Comparison of ENCODE assay signal across 8 mouse cellular contexts in the genomic region with DNA sequence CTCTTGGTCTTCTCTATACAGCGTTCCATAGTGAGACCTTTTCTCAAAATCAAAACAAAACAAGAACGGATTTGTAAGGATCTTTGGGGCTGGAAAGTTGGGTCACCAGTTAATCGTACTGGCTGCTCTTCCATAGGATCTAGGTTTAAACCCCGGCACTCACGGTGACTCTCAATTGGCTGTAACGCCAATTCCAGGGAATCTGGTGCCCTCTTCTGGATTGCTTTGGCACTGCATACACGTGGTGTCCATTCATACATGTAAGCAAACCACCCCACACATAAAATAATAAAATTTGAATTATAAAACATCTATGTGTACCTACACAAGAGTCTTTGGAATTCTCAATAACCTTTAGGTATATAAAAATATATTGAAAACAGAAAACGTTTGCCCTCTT.
DNase-seq lines count a peak whose midpoint lies in the region; ATAC-seq and TF ChIP-seq lines count a peak whose summit lies in the region.

No protein-coding gene starts in this region.

- intact Hi-C loops in heart, adult 2 months (cut with DNase I): loop anchor here (1.0 kb wide), 2 partner anchors 111 to 201 kb away; no protein-coding TSS in a partner anchor
- intact Hi-C loops in left cerebral cortex, postnatal 4 days (cut with DNase I): loop anchor here (10.0 kb wide), 1 partner anchor 197 kb away; no protein-coding TSS in a partner anchor

- no peak overlapping the region for H3K4me2 ChIP-seq in midbrain, postnatal 0 days (ENCODE audit: low read depth, low read length, poor library complexity, severe bottlenecking)

- TF ChIP-seq POLR2A in heart, adult 2 months (IDR thresholded peaks at IDR 0.05; ENCODE audit: insufficient read depth, low read depth, low read length): no peak

- DNase-seq in heart, adult 2 months: peak in 1 of 2 experiments; percentile 66
- DNase-seq in heart, adult 9 months (ENCODE audit: low spot score in 2 of 2): no peak
- DNase-seq in A20 (ENCODE audit: low read depth, low spot score) (peak; percentile 78), R1 (ENCODE audit: low read depth, low spot score) (peak; percentile 88)
- DNase-seq in midbrain, postnatal 0 days (ENCODE audit: low spot score): no peak
- DNase-seq in left cerebral cortex, postnatal 4 days: no peak
- no peak for DNase-seq in ovary, postnatal 36 days (ENCODE audit: low spot score)

- no peak overlapping the region for H3K9ac ChIP-seq in heart, adult 2 months (ENCODE audit: low read depth, low read length)
- no peak overlapping the region for H3K9ac ChIP-seq in midbrain, postnatal 0 days (replicated peaks; ENCODE audit: low read length, poor library complexity, severe bottlenecking)

- TF ChIP-seq EP300 in heart, adult 2 months (IDR thresholded peaks at IDR 0.05; ENCODE audit: insufficient read depth, low read depth, low read length): peak; percentile 61; the same call in 1 of the 2 replicates

- peak; percentile 70 for ATAC-seq in granulocyte monocyte progenitor cell, adult 5-6 weeks (replicated peaks; ENCODE audit: poor library complexity, severe bottlenecking)
- no peak for ATAC-seq in midbrain, postnatal 0 days (ENCODE audit: low FRiP score)

- no peak overlapping the region for H3K4me3 ChIP-seq in heart, adult 2 months
- H3K4me3 ChIP-seq in midbrain, postnatal 0 days (ENCODE audit: low read depth, low read length): no peak overlapping the region

- no peak overlapping the region for H3K27ac ChIP-seq in heart, adult 2 months
- no peak overlapping the region for H3K27ac ChIP-seq in midbrain, postnatal 0 days (ENCODE audit: low read depth, low read length)

- H3K4me1 ChIP-seq in heart, adult 2 months (ENCODE audit: control insufficient read depth, insufficient read depth, low read length): no peaks in the 10 kb centered on the region
- H3K4me1 ChIP-seq in midbrain, postnatal 0 days (ENCODE audit: insufficient read depth, low read length): no peaks in the 10 kb centered on the region

- H3K9me3 ChIP-seq in midbrain, postnatal 0 days (ENCODE audit: low read length): no peaks in the 10 kb centered on the region

- no peaks in the 10 kb centered on the region for H3K36me3 ChIP-seq in heart, adult 2 months (ENCODE audit: control insufficient read depth, insufficient read depth, low read length)
- H3K36me3 ChIP-seq in midbrain, postnatal 0 days (ENCODE audit: insufficient read depth, low read length): no peaks in the 10 kb centered on the region; the same call in 1 of the 2 replicates

- 42% methylated on average over 8 of the region's 8 CpGs for WGBS in heart, adult 2 months
- 43% methylated on average over 8 of the region's 8 CpGs for WGBS in midbrain, postnatal 0 days

- TF ChIP-seq CTCF in heart, adult 2 months (IDR thresholded peaks at IDR 0.05): peak; percentile 91
- TF ChIP-seq CTCF in midbrain, postnatal 0 days (IDR thresholded peaks at IDR 0.05): peak; percentile 66

- no peaks in the 10 kb centered on the region for H3K79me2 ChIP-seq in heart, adult 2 months (replicated peaks; ENCODE audit: control insufficient read depth, insufficient read depth, low read length)

- no peaks in the 10 kb centered on the region for H3K27me3 ChIP-seq in heart, adult 2 months (ENCODE audit: control insufficient read depth, insufficient read depth, low read length)
- H3K27me3 ChIP-seq in midbrain, postnatal 0 days (ENCODE audit: insufficient read depth, low read length): no peaks in the 10 kb centered on the region

Comparison
In these comparisons a context has a peak if more than half of its experiments do, and no peak if none do; other contexts are left out.
1. DNase-seq: peak in A20 (single experiment) and R1 (single experiment); none in heart, adult 9 months (0 of 2), midbrain, postnatal 0 days (single experiment), left cerebral cortex, postnatal 4 days (single experiment) and ovary, postnatal 36 days (single experiment).